Mouse (Mus musculus) spleen, adult 2 months (tissue): ENCODE results near the gene Cd27. TPM values are rescaled to one million over a fixed set of nuclear protein-coding genes. Genes with fewer than 3 reads are reported as not detected.
A peak's percentile ranks its signal among the peaks of the same experiment; 100 is the strongest.

ENCODE experiments used
- DNase-seq, 2 experiments: peaks; one replicate each; pipeline versions ENCODE4 v3.0.0 to v3.0.0-alpha.2; 2012 to 2021; ENCODE audit warnings: low spot score in 2 of 2, low read depth in 1 of 2
- H3K27ac ChIP-seq: fragments of 200-500 bp; 2 replicates; pipeline ENCODE4 v1.5.1; 2012; ENCODE audit warnings: low read length, inconsistent platforms; ENCODE audit not compliant: insufficient read depth
- H3K27me3 ChIP-seq: fragments of 200-500 bp; 2 replicates; pipeline ENCODE4 v1.6.1; 2012; ENCODE audit warnings: mild to moderate bottlenecking, moderate library complexity, low read length, inconsistent platforms; ENCODE audit not compliant: control insufficient read depth, insufficient read depth
- H3K36me3 ChIP-seq: fragments of 200-500 bp; 2 replicates; pipeline ENCODE4 v1.6.1; 2012; ENCODE audit warnings: mild to moderate bottlenecking, low read length, inconsistent platforms; ENCODE audit not compliant: control insufficient read depth, insufficient read depth
- H3K4me1 ChIP-seq: fragments of 200-500 bp; 2 replicates; pipeline ENCODE4 v1.6.1; 2011; ENCODE audit warnings: inconsistent platforms; ENCODE audit not compliant: control insufficient read depth, insufficient read depth, insufficient read length
- H3K4me3 ChIP-seq: fragments of 200-500 bp; 2 replicates; pipeline ENCODE4 v1.5.1; 2011; ENCODE audit warnings: mild to moderate bottlenecking, inconsistent platforms; ENCODE audit not compliant: insufficient read depth, insufficient read length; ENCODE audit errors: extremely low read depth
- CTCF ChIP-seq: fragments of 200-500 bp; IDR thresholded peaks from 2 replicates; pipeline ENCODE4 v1.5.1; 2011; ENCODE audit warnings: mild to moderate bottlenecking, inconsistent platforms; ENCODE audit not compliant: insufficient read depth, insufficient read length, insufficient replicate concordance; ENCODE audit errors: extremely low read depth
- POLR2A ChIP-seq: fragments of 200-500 bp; IDR thresholded peaks from 2 replicates; pipeline ENCODE4 v1.6.1; 2011; ENCODE audit warnings: low read depth, low read length, inconsistent platforms
- WGBS: fragments of 180-500 bp; shearing (Covaris S2); methylation state at CpG from one replicate; pipeline ENCODE4 v1.1.7; 2018; 5-methylcytosine and 5-hydroxymethylcytosine counted together
- polyA plus RNA-seq: library from polyadenylated mRNA; depleted of rRNA; stranded (reverse); fragments of >200 nt; gene quantifications from 2 replicates; pipeline ENCODE4 v1.2.3, GENCODE M21; 2012

The Cd27 gene
- polyA plus RNA-seq, 1 experiment = 87.3 TPM

GRCm38 (mm10) chr6:125252285-125252684 lies 15.5 kb upstream of the Cd27 start:
- TF ChIP-seq POLR2A = no peak
- no peak for TF ChIP-seq CTCF
- no peak for DNase-seq

DNA sequence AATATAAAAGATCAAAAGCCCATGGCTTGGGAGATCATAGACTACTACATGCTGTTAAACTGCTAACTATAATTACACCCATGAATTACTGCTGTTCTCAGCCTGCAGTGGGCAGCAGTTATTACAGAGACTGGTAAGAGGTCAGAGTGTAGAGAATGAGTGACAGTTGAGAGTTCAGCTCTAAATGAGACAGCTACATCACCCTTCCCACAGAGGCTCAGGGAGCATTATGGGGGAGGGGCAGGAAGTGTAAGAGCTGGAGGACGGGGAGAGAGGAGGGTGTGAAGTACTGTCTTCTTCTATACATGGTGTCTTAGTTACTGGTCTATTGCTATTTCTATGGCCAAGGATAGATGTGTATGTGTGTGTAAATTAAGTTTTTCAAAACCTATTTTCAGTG lies 7.7 kb upstream of the Cd27 start:
- TF ChIP-seq POLR2A (no peak), CTCF (no peak)
- no peak overlapping the region for H3K27ac ChIP-seq
- H3K4me3 ChIP-seq = no peak overlapping the region
- DNase-seq = no peak
- peaks cover 15% of the 10 kb centered on the region; the same call in 1 of the 2 replicates for H3K4me1 ChIP-seq
- WGBS = 35% methylated on average over 1 of the region's 1 CpGs
- H3K36me3 ChIP-seq = no peaks in the 10 kb centered on the region
- H3K27me3 ChIP-seq = no peaks in the 10 kb centered on the region

More at GRCm38 (mm10) chr6:125252285-125252684, 15.5 kb upstream of the Cd27 start:
- Histone ChIP-seq H3K27ac (0 out of 2 replicates have a peak overlapping the region, but pooled peaks have one; percentile 7), H3K36me3 (no peaks in the 10 kb centered on the region), H3K27me3 (no peaks in the 10 kb centered on the region), H3K4me1 (peaks cover 16% of the 10 kb centered on the region; the same call in 1 of the 2 replicates), H3K4me3 (no peak overlapping the region)
- 54% methylated on average over 3 of the region's 3 CpGs for WGBS

DNA sequence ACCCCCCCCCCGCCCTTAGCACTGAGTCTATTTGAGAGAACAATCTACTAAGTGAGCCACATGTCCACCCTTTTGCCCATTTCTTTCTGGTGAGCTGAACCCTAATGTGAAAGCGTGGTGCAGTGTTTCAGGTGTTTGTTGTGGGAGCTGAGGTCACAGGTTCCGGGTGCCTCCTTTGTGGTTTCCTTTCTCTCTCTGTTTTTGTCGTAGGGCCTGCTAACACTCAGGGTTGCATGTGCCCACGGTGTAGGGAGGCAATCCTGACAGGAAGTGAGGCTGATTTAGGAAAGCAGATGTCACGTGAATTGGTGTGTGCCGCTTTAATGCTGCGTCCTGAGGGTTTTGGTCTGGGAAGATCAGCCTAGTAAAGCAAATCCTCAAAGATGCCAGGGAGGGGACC lies 4.8 kb upstream of the Cd27 start:
- H3K27ac ChIP-seq = peak overlapping the region; percentile 60
- H3K27me3 ChIP-seq = no peaks in the 10 kb centered on the region
- peaks cover 28% of the 10 kb centered on the region; the same call in 1 of the 2 replicates for H3K4me1 ChIP-seq
- WGBS = 16% methylated on average over 8 of the region's 8 CpGs
- DNase-seq = peak; percentile 48 to 66
- H3K36me3 ChIP-seq = no peaks in the 10 kb centered on the region
- no peak for TF ChIP-seq POLR2A
- no peak for TF ChIP-seq CTCF
- H3K4me3 ChIP-seq = no peak overlapping the region

- no peak for DNase-seq
- Histone ChIP-seq H3K27me3 (no peaks in the 10 kb centered on the region), H3K4me3 (no peak overlapping the region), H3K27ac (no peak overlapping the region), H3K36me3 (no peaks in the 10 kb centered on the region), H3K4me1 (peaks cover 28% of the 10 kb centered on the region; the same call in 1 of the 2 replicates)
- TF ChIP-seq POLR2A (no peak), CTCF (no peak)
- 80% methylated on average over 5 of the region's 5 CpGs for WGBS
These were observed 3.8 kb upstream of the Cd27 start for GRCm38 (mm10) chr6:125240617-125241016.

DNA sequence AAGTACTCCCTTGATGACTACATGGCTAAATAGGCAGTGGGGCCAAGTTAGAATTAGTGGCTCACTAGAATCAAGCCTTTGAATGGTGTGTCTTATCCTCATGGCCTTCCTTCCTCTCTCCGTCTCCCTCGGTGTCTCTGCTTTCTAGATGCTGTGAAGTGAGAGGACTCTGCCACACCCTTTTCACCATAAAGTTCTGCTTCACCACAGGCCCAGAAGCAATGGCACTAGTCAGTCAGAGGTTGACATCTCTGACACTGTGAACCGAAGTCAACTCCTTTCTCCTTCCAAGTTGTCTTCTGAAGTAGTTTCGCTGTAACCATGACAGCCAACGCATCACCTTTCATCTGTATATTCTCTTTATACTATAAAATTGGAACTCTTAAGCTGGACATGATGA lies 2.7 kb upstream of the Cd27 start:
- Histone ChIP-seq H3K27me3 (no peaks in the 10 kb centered on the region), H3K4me1 (peaks cover 28% of the 10 kb centered on the region; the same call in 1 of the 2 replicates), H3K4me3 (no peak overlapping the region), H3K27ac (no peak overlapping the region), H3K36me3 (no peaks in the 10 kb centered on the region)
- TF ChIP-seq CTCF = no peak
- no peak for TF ChIP-seq POLR2A
- DNase-seq = no peak
- WGBS = 76% methylated on average over 5 of the region's 5 CpGs

- Histone ChIP-seq H3K27ac (peak overlapping the region; percentile 94), H3K36me3 (no peaks in the 10 kb centered on the region), H3K4me3 (no peak overlapping the region), H3K27me3 (no peaks in the 10 kb centered on the region), H3K4me1 (peaks cover 24% of the 10 kb centered on the region; the same call in 1 of the 2 replicates)
- 11% methylated on average over 6 of the region's 6 CpGs for whole genome bisulfite sequencing
- TF ChIP-seq CTCF = no peak
- TF ChIP-seq POLR2A = no peak
- no peak for DNase-seq
These were observed 1.6 kb upstream of the Cd27 start for GRCm38 (mm10) chr6:125238396-125238795.

GRCm38 (mm10) chr6:125237421-125237820 lies 611 bp upstream of the Cd27 start:
- TF ChIP-seq POLR2A (no peak), CTCF (no peak)
- Histone ChIP-seq H3K4me1 (peaks cover 20% of the 10 kb centered on the region; the same call in 1 of the 2 replicates), H3K27me3 (no peaks in the 10 kb centered on the region), H3K36me3 (0 out of 2 replicates have a peak, but pooled peaks cover 2% of the 10 kb centered on the region), H3K27ac (peak overlapping the region; percentile 94), H3K4me3 (peak overlapping the region; percentile 33; the same call in 1 of the 2 replicates)
- no peak for DNase-seq
- 36% methylated on average over 4 of the region's 4 CpGs for WGBS
